Mouse (Mus musculus) cerebellum, postnatal 10 days (tissue): ENCODE measurements around the gene Bcl11a.

Experiments used
- DNase-seq, 2 experiments: peaks; one replicate each; pipeline ENCODE4 v3.0.0; 2021; ENCODE audit warnings: mixed read lengths in 2 of 2

Gene Bcl11a

GRCm38 (mm10) chr11:24132853-24133252 lies 55.0 kb downstream of the Bcl11a start:
- no peak for DNase-seq

DNA sequence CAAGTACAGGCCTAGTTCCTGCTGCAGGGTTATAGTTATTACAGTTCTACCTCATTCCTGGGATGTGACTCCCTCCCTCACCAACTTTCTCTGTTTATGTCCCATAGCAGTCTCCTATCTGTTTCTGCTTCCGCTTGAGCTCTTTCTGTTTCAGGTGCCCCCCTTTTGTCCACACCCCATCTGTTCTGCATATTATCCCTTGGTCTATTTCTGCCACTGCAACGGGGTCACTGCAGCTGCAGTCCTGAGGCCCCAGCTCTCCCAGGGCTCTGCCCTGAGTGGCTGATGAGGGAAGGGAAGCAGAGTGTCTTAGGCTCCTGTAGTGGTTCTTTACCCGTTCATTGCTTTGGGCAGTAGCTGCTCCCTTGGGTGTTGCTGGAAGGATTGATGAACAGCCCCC lies 55.6 kb downstream of the Bcl11a start:
- no peak for DNase-seq

DNA sequence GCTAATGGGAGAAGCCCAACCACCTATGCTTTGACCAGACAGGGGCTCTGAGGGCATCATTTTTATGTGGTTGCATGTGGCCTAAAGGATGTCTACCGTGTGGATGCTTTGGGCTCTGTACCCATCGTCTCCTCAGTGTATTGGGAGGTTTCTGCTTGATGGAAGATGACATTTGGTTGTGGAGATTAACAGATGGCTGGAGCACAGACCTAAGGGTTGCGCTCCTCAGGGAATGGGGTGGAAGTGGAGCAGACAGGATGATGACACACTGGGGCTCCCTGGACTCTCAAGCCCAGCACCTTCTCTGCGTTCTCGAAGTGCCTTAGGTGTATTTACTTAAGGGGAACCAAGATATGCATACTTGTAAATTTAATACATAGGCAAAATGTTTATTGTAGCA lies 56.1 kb downstream of the Bcl11a start:
- peak in 1 of 2 experiments; percentile 50 for DNase-seq

DNA sequence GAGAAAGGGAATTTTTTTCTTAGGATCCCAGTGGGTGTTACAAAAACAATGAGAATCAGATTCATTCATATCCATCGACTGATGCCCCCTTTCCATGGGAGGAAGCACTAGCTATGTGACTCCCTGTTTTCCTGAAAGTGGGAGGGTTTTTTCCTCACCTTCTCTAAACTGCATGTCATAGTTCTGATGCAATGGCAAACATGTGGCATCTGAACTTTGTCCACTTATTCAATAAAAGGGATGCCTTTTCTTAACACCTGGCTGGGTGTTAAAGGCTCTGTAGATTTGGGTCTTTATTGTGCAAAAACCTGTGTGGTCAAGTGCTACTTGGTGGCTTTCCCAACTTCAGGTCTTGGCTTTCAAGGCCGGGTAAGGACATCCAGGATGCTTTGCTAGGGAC lies 57.4 kb downstream of the Bcl11a start:
- no peak for DNase-seq

- DNase-seq = no peak
These were observed 58.4 kb downstream of the Bcl11a start for GRCm38 (mm10) chr11:24136084-24136785.

DNA sequence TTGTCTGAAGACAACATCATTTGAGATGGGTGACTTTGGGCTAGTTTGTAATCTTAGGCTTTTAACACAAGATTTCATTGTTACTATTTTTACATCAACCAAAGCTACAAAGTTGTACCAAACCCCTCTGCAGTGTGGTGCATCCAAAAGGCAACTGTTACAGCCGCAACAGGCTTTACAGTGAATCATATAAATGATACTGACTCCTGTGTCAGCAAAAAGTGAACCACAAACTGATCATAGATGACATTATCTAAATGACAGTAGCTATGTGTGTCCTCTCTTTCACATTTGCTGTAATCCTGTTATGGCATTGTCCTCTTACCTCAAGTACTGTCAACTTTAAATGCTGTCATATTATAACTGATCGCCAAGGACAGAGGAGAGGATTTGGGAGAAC lies 60.0 kb downstream of the Bcl11a start:
- DNase-seq = no peak

DNA sequence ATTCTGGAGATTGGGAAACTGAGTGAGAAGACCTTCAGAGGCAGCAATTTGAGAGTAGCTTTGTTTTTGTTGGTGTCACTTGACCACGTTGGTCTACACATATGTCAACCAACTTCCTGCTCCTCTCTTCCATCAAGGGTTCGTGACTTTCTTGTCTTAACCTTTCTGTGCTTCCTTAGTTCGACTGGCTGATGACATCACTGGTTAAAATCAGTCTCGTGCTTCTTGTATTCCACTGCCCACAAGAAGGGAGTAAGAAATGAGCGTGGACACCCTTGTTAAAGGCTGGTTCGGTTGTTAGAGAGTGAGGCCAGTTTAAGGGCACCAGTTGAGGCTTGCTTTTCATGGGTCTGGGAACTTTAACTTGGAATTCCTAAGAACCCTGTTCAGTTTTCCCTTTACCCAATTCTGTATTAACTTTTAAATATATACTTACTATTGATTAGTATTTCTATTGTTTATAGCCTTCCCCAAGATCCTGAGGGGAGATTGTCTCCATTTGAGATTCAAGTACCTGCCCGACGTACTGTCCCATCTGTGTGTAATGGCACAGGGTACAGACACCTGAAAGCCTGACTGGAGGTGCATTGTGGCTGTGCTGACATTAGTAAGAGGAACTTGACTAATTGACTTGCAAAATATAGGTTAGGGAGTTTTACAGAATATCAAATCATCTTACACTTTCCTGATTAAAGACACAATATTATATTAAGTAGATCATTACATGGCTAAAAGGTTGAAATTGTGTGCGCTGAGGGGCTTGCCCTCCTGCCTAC lies 60.9 kb downstream of the Bcl11a start:
- no peak for DNase-seq

DNA sequence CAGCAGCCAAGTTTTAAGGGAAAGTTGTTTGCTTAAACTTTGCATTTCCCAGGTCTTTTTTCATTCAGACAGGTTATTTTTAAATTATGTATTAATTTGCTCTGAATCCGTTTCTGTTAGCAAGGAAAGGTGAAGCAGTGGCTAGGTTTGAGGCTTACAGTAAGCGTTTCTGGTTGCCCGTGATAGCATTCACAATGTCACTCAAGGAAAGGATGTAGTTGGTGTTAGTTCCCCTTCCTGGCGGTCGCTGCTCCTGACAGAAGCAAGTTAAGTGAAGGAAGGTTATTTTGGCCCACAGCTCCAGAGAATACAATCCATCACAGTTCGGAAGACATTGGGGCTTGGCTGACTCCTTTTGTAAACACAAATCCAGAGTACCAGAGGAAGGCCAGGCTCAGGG lies 61.6 kb downstream of the Bcl11a start:
- DNase-seq = no peak

GRCm38 (mm10) chr11:24139952-24140351 lies 62.1 kb downstream of the Bcl11a start:
- no peak for DNase-seq

- no peak for DNase-seq
These were observed 63.1 kb downstream of the Bcl11a start for GRCm38 (mm10) chr11:24140948-24141347.

GRCm38 (mm10) chr11:24141479-24142251 lies 63.8 kb downstream of the Bcl11a start:
- no peak for DNase-seq

DNA sequence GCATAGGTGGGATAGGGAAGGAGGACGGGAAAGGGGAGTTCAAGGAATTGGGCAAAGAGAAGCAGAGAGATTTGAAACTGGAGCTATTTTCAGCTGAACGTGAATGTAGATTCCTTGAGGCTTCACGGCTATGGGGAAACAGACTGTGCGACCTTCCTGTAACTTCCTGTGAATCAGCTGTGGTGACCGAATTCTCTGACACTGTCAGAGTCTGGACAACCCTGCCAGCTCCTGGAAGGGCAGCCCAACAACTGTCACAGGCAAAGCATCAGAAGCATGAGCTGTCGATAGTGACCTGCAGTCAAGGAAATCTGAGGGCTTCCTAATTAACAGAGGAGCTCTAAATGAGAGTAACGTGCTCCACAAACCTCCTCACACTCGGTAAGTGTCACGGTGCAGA lies 64.5 kb downstream of the Bcl11a start:
- no peak for DNase-seq

- DNase-seq = peak; percentile 91 to 95
These were observed 66.5 kb downstream of the Bcl11a start for GRCm38 (mm10) chr11:24144159-24144946.

DNA sequence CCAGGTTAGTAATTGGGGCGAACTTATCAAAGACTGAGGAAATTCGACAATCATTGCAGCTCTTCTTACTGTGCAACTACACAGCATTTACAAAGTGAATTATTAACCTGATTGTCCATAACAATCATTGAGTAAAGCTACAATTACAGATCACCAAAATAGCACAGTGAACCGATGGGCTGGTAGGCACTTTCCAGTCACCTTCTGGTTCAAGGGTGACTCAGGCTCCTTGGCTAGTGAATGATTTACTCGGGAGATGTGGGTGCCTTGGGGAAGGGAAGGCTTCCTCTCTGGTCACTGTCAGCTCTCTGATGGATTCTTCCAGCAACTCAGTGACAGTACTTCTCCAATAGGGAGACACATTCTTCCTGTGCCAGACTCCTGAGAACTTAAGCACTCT lies 68.2 kb downstream of the Bcl11a start:
- no peak for DNase-seq

DNA sequence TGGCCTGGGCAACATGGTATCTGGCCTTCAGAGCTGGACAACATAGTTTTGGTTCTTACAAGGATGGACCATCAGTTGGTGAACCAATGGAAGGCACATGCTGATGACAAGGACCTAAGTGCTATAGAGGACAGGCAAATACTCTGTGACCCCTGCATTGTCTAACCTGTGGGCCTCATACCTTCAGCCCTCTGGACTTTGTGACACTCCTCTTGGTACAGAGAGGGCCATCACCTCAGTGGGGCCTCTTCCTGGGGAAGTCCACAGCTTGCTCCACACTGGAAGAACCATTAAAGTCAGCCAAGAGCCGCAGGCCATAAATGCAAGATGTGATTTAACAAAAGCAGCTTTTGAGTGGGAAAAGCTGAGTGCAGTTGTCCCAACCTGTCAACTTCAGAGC lies 68.6 kb downstream of the Bcl11a start:
- peak in 1 of 2 experiments; percentile 1 for DNase-seq

DNA sequence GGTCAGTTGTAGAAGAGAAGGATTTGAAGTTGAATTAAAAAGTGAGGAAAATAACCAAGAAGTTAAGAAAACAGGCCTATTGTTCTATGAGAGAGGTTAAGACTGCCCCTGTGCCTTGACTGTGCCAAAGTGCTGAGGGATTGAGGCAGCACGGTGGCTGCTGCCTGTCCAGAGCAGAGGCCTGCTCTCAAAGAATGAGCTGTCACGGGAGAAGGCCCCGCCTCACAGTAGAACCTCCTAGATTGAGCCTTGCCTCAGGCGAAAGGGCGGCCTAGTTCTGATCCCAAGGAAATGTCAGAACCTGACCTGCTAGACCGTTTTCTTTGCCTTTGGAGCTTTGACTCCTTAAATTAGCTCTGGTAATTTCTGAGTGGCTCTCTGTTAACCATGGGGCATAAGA lies 69.8 kb downstream of the Bcl11a start:
- DNase-seq = no peak

GRCm38 (mm10) chr11:24148545-24148944 lies 70.7 kb downstream of the Bcl11a start:
- DNase-seq = no peak

- no peak for DNase-seq
These were observed 71.8 kb downstream of the Bcl11a start for GRCm38 (mm10) chr11:24149462-24150220.

DNA sequence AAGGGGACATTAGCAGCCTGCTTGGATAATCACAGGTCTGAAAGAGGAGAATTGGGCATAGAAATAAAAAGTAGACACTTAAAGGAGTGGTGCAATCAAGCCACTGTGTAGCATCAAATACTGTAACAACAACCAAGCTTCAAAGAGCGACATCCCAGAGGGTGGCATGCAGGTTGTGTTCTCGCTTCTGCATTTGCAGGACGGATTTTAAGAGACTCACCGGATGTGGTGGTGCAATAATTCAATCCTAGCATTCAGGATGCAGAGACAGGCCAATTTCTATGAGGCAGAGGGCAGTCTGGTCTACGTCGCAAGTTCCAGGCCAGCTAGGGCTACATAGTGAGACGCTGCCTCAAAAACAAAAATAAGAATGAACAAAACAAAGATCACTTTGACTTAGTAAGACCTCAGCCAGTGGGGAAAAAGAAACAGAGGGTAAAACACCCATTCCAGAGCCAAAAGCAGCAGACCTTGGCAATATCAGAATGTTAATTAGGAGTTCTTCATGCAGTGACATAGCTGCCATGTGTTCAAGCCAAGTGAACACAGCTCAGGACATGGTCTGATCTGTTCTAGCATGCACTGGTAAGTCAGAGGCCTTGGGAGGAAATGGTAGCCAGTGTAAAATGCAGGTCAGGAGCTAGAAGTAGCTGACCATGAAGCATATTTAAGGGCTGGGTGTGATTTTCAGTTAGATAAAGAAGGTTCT lies 74.4 kb downstream of the Bcl11a start:
- DNase-seq = no peak

GRCm38 (mm10) chr11:24153049-24153448 lies 75.2 kb downstream of the Bcl11a start:
- DNase-seq = no peak

GRCm38 (mm10) chr11:24158026-24158425 lies 80.2 kb downstream of the Bcl11a start:
- DNase-seq = no peak
